Mouse (Mus musculus): ENCODE data around the gene Ralgds. TPM values are rescaled to one million over a fixed set of nuclear protein-coding genes. Genes with fewer than 3 reads are reported as not detected.

The Ralgds gene
- polyA plus RNA-seq, 1 experiment: 49.2 TPM

DNA sequence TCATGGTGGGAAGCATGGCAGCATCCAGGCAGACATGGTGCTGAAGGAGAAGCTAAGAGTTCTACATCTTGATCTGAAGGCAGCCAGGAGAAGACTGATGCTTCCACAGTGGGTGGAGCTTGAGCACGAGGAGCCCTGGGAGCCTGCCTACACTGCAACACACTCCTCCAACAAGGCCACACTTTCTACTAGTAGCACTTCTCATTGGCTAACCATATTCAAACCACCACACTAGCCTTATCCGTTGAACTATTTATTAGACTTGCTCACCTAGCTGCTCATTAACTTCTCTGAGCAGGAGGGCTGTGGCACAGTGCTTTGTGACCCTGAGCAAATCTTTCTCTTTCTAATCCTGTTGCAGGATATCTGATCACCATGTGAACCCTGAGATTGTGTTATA, 29.1 kb upstream of the Ralgds start:
- H3K9me3 ChIP-seq (replicated peaks; ENCODE audit: control insufficient read depth, insufficient read depth, low read length, poor library complexity, severe bottlenecking): no peaks in the 10 kb centered on the region
- no peak overlapping the region for H3K4me3 ChIP-seq (ENCODE audit: low read depth, low read length)
- H3K27ac ChIP-seq (ENCODE audit: insufficient read depth, low read length): no peak overlapping the region
- no peak overlapping the region for H3K9ac ChIP-seq (ENCODE audit: low read depth, poor library complexity, severe bottlenecking)
- H3K36me3 ChIP-seq (ENCODE audit: control insufficient read depth, insufficient read depth, low read length, poor library complexity, severe bottlenecking): no peaks in the 10 kb centered on the region
- TF ChIP-seq EP300 (IDR thresholded peaks at IDR 0.05; ENCODE audit: insufficient read depth, low read depth, low read length) (no peak), POLR2A (IDR thresholded peaks at IDR 0.05; ENCODE audit: insufficient read depth, low read length) (no peak), CTCF (IDR thresholded peaks at IDR 0.05; ENCODE audit: low read depth, low read length) (no peak)
- H3K27me3 ChIP-seq (ENCODE audit: control insufficient read depth, insufficient read depth, low read length, poor library complexity, severe bottlenecking): no peaks in the 10 kb centered on the region
- H3K4me1 ChIP-seq (ENCODE audit: control insufficient read depth, insufficient read depth, low read length): peaks cover 2% of the 10 kb centered on the region

GRCm38 (mm10) chr2:28494521-28494920, 18.4 kb upstream of the Ralgds start:
- H3K4me1 ChIP-seq (ENCODE audit: control insufficient read depth, insufficient read depth, low read length): no peaks in the 10 kb centered on the region
- no peak overlapping the region for H3K9ac ChIP-seq (ENCODE audit: low read depth, poor library complexity, severe bottlenecking)
- TF ChIP-seq EP300 (IDR thresholded peaks at IDR 0.05; ENCODE audit: insufficient read depth, low read depth, low read length): no peak
- TF ChIP-seq POLR2A (IDR thresholded peaks at IDR 0.05; ENCODE audit: insufficient read depth, low read length): no peak
- TF ChIP-seq CTCF (IDR thresholded peaks at IDR 0.05; ENCODE audit: low read depth, low read length): no peak
- H3K36me3 ChIP-seq (ENCODE audit: control insufficient read depth, insufficient read depth, low read length, poor library complexity, severe bottlenecking): no peaks in the 10 kb centered on the region
- H3K27me3 ChIP-seq (ENCODE audit: control insufficient read depth, insufficient read depth, low read length, poor library complexity, severe bottlenecking): no peaks in the 10 kb centered on the region
- H3K27ac ChIP-seq (ENCODE audit: insufficient read depth, low read length): no peak overlapping the region
- peaks cover 26% of the 10 kb centered on the region for H3K9me3 ChIP-seq (replicated peaks; ENCODE audit: control insufficient read depth, insufficient read depth, low read length, poor library complexity, severe bottlenecking)
- no peak overlapping the region for H3K4me3 ChIP-seq (ENCODE audit: low read depth, low read length)

DNA sequence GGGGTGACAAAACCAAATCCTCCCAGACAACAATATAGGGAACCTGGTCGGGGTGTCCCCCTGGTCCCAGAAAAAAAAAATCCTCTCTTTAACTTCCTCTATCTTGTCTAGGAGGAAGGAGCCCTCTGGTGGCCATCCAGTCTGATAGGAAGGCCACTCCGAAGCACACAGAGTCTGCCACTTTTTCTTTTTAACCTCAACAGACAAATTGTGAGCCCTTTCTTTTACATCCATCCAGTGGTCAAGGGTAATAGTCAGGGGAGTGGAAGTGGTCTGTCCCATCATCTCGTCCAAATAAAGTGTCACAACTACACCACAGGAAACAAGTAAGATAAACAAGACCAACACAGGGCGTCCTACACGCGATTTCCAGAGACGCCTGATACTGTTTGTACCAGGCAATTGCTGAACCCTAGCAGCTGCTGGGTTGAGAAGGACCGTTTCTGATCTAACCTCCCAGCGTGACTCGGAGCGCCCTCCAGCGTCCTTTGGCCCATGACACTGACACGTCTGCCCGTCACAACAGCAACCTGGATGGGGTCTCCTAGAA, 17.6 kb upstream of the Ralgds start:
- Histone ChIP-seq H3K36me3 (ENCODE audit: control insufficient read depth, insufficient read depth, low read length, poor library complexity, severe bottlenecking) (no peaks in the 10 kb centered on the region), H3K4me3 (ENCODE audit: low read depth, low read length) (no peak overlapping the region), H3K27me3 (ENCODE audit: control insufficient read depth, insufficient read depth, low read length, poor library complexity, severe bottlenecking) (no peaks in the 10 kb centered on the region), H3K27ac (ENCODE audit: insufficient read depth, low read length) (no peak overlapping the region), H3K9me3 (replicated peaks; ENCODE audit: control insufficient read depth, insufficient read depth, low read length, poor library complexity, severe bottlenecking) (peaks cover 26% of the 10 kb centered on the region), H3K4me1 (ENCODE audit: control insufficient read depth, insufficient read depth, low read length) (no peaks in the 10 kb centered on the region), H3K9ac (ENCODE audit: low read depth, poor library complexity, severe bottlenecking) (no peak overlapping the region)
- TF ChIP-seq CTCF (IDR thresholded peaks at IDR 0.05; ENCODE audit: low read depth, low read length) (no peak), EP300 (IDR thresholded peaks at IDR 0.05; ENCODE audit: insufficient read depth, low read depth, low read length) (no peak), POLR2A (IDR thresholded peaks at IDR 0.05; ENCODE audit: insufficient read depth, low read length) (no peak)

DNA sequence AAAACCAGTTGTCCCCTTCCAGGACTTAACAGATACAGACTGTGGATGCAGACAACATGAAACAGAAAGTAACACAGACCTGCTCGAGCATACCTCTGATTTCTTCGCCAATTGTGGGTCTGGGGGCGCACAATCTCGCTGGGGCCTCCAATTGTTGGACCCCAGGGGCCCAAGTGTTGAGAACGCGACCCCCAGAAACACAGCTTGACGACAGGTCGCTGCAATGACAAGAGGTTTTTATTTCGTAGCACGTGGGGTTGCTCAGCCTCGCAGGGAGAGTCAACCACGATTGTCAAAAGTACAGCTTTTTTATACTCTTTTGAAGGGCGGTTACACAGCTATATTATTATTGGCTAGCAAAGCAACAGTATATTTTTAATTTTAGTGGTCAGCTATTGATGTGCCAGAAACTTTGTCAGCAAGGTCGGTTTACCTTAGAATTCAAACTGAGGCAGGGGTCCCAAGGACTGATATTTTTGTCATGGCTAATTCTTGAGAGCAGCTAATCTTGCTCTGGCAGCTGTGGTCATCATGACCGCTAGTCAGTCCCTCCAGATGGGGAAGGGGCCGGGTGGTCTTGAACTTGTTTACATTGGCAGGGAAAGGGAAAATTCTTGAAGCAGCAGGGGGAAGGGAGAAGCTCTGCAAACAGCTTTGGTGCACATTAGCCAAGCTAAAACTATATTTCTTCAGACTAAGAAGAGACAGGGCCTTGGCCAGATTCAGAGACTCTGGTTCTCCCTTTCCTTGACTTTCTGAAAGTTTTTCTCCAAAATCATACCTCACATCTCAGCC, 16.9 kb upstream of the Ralgds start:
- TF ChIP-seq CTCF (IDR thresholded peaks at IDR 0.05; ENCODE audit: low read depth, low read length): no peak
- TF ChIP-seq EP300 (IDR thresholded peaks at IDR 0.05; ENCODE audit: insufficient read depth, low read depth, low read length): no peak
- no peak for TF ChIP-seq POLR2A (IDR thresholded peaks at IDR 0.05; ENCODE audit: insufficient read depth, low read length)
- peaks cover 26% of the 10 kb centered on the region for H3K9me3 ChIP-seq (replicated peaks; ENCODE audit: control insufficient read depth, insufficient read depth, low read length, poor library complexity, severe bottlenecking)
- no peak overlapping the region for H3K4me3 ChIP-seq (ENCODE audit: low read depth, low read length)
- H3K27ac ChIP-seq (ENCODE audit: insufficient read depth, low read length): no peak overlapping the region
- no peak overlapping the region for H3K9ac ChIP-seq (ENCODE audit: low read depth, poor library complexity, severe bottlenecking)
- no peaks in the 10 kb centered on the region for H3K36me3 ChIP-seq (ENCODE audit: control insufficient read depth, insufficient read depth, low read length, poor library complexity, severe bottlenecking)
- no peaks in the 10 kb centered on the region for H3K4me1 ChIP-seq (ENCODE audit: control insufficient read depth, insufficient read depth, low read length)
- H3K27me3 ChIP-seq (ENCODE audit: control insufficient read depth, insufficient read depth, low read length, poor library complexity, severe bottlenecking): no peaks in the 10 kb centered on the region

DNA sequence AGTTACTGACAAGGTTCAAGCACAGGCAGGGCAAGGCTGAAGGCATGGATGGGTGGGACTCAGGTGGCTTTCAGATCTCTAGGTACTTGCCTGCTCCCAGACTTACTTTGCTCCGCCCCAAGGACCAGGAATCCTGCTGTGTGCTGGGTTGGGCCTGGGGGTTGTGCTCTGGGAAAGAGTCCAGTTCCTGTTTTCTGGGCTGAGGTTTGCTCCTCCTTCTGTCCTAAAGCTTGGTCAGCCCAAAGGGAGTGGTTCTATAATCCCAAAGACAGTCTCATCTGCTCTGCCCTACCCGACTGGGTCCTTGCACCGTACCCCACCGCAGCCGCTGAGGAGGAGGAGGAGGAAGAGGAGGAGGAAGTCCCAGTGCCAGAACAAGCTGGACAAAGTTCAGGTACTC, 16.3 kb upstream of the Ralgds start, which contains the start of gene Gbgt1:
Gene Gbgt1 (plus strand): TSS at position 221 of the 400 bp plus-strand sequence.
- Histone ChIP-seq H3K9ac (ENCODE audit: low read depth, poor library complexity, severe bottlenecking) (no peak within 1 kb of the TSS), H3K36me3 (ENCODE audit: control insufficient read depth, insufficient read depth, low read length, poor library complexity, severe bottlenecking) (no peaks in the 10 kb centered on the region), H3K9me3 (replicated peaks; ENCODE audit: control insufficient read depth, insufficient read depth, low read length, poor library complexity, severe bottlenecking) (peaks cover 26% of the 10 kb centered on the region), H3K27me3 (ENCODE audit: control insufficient read depth, insufficient read depth, low read length, poor library complexity, severe bottlenecking) (no peaks in the 10 kb centered on the region), H3K4me3 (ENCODE audit: low read depth, low read length) (peak within 1 kb of the TSS; percentile 0; the same call in 1 of the 2 replicates), H3K4me1 (ENCODE audit: control insufficient read depth, insufficient read depth, low read length) (no peaks in the 10 kb centered on the region), H3K27ac (ENCODE audit: insufficient read depth, low read length) (no peak within 1 kb of the TSS)
- no peak for TF ChIP-seq CTCF (IDR thresholded peaks at IDR 0.05; ENCODE audit: low read depth, low read length)
- no peak for TF ChIP-seq EP300 (IDR thresholded peaks at IDR 0.05; ENCODE audit: insufficient read depth, low read depth, low read length)
- no peak for TF ChIP-seq POLR2A (IDR thresholded peaks at IDR 0.05; ENCODE audit: insufficient read depth, low read length)

DNA sequence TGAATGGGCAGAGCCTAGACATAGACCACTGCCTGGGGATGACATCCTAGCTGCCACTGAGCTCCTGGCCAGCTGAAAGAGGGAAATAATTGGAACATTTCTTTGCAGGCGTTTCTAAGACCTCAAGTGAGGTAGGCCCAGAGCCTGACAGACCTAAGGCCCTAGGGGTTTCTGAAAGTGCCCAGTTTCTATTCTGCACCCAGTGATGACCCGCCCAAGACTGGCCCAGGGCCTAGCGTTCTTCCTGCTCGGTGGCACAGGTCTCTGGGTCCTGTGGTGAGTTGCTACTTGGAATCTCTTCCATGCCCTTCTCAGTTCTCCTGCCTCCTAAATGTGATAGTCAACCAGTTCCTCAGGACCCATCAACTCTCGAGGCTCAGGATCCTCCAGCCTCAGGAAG, 15.4 kb upstream of the Ralgds start:
- H3K4me3 ChIP-seq (ENCODE audit: low read depth, low read length): no peak overlapping the region
- H3K4me1 ChIP-seq (ENCODE audit: control insufficient read depth, insufficient read depth, low read length): no peaks in the 10 kb centered on the region
- no peak for TF ChIP-seq CTCF (IDR thresholded peaks at IDR 0.05; ENCODE audit: low read depth, low read length)
- TF ChIP-seq POLR2A (IDR thresholded peaks at IDR 0.05; ENCODE audit: insufficient read depth, low read length): no peak
- no peak for TF ChIP-seq EP300 (IDR thresholded peaks at IDR 0.05; ENCODE audit: insufficient read depth, low read depth, low read length)
- no peaks in the 10 kb centered on the region for H3K36me3 ChIP-seq (ENCODE audit: control insufficient read depth, insufficient read depth, low read length, poor library complexity, severe bottlenecking)
- H3K27me3 ChIP-seq (ENCODE audit: control insufficient read depth, insufficient read depth, low read length, poor library complexity, severe bottlenecking): no peaks in the 10 kb centered on the region
- no peak overlapping the region for H3K9ac ChIP-seq (ENCODE audit: low read depth, poor library complexity, severe bottlenecking)
- H3K27ac ChIP-seq (ENCODE audit: insufficient read depth, low read length): no peak overlapping the region
- H3K9me3 ChIP-seq (replicated peaks; ENCODE audit: control insufficient read depth, insufficient read depth, low read length, poor library complexity, severe bottlenecking): peaks cover 26% of the 10 kb centered on the region
